Mouse (Mus musculus) stomach, embryonic 16.5 days (tissue): ENCODE results near the gene Gas7. TPM values are rescaled to one million over a fixed set of nuclear protein-coding genes. Genes with fewer than 3 reads are reported as not detected.

ENCODE experiments used
- ATAC-seq: fragments of 200-750 bp; cut with Nextera tagmentation; 2 replicates; pipeline ENCODE4 v1.8.0; 2017; ENCODE audit warnings: moderate number of reproducible peaks, moderate TSS enrichment; ENCODE audit not compliant: insufficient read depth, low FRiP score
- H3K27ac ChIP-seq: fragments of 300-500 bp; sonication (generic); 2 replicates; pipeline ENCODE4 v1.5.1; 2014; ENCODE audit warnings: low read length
- H3K27me3 ChIP-seq: fragments of 300-500 bp; sonication (generic); 2 replicates; pipeline ENCODE4 v1.6.1; 2014; ENCODE audit warnings: low read length, control low read depth, mixed read lengths; ENCODE audit not compliant: control insufficient read depth, insufficient read depth
- H3K36me3 ChIP-seq: fragments of 300-500 bp; sonication (generic); 2 replicates; pipeline ENCODE4 v1.6.1; 2014; ENCODE audit warnings: low read length; ENCODE audit not compliant: control insufficient read depth, insufficient read depth
- H3K4me1 ChIP-seq: fragments of 300-500 bp; sonication (generic); 2 replicates; pipeline ENCODE4 v1.6.1; 2014; ENCODE audit warnings: low read length, control low read depth, mixed read lengths; ENCODE audit not compliant: control insufficient read depth, insufficient read depth
- H3K4me2 ChIP-seq: fragments of 300-500 bp; sonication (generic); 2 replicates; pipeline ENCODE4 v1.6.1; 2014; ENCODE audit warnings: low read depth, low read length, mixed read lengths
- H3K4me3 ChIP-seq: fragments of 300-500 bp; sonication (generic); replicated peaks from 2 replicates; pipeline ENCODE4 v1.5.1; 2014; ENCODE audit warnings: mild to moderate bottlenecking, low read length
- H3K9ac ChIP-seq: fragments of 300-500 bp; sonication (generic); 2 replicates; pipeline ENCODE4 v1.6.1; 2014; ENCODE audit warnings: low read length
- H3K9me3 ChIP-seq: fragments of 300-500 bp; sonication (generic); replicated peaks from 2 replicates; pipeline ENCODE4 v1.6.1; 2016; ENCODE audit warnings: low read length, control low read depth; ENCODE audit not compliant: control insufficient read depth
- WGBS: fragments of 180-500 bp; shearing (Covaris S2); extraction: QIAGEN DNeasy Blood & Tissue Kit; methylation state at CpG from one replicate; pipeline ENCODE4 v1.1.7; 2014; 5-methylcytosine and 5-hydroxymethylcytosine counted together
- polyA plus RNA-seq: library from polyadenylated mRNA; unstranded; fragments of >200 nt; fragmentation: Nextera tagmentation; extraction: Ambion mirVana; gene quantifications from 2 replicates; pipeline ENCODE4 v1.2.1, GENCODE M21; 2015

The Gas7 gene
- polyA plus RNA-seq, 1 experiment from 2014 or later = 15.5 TPM

DNA sequence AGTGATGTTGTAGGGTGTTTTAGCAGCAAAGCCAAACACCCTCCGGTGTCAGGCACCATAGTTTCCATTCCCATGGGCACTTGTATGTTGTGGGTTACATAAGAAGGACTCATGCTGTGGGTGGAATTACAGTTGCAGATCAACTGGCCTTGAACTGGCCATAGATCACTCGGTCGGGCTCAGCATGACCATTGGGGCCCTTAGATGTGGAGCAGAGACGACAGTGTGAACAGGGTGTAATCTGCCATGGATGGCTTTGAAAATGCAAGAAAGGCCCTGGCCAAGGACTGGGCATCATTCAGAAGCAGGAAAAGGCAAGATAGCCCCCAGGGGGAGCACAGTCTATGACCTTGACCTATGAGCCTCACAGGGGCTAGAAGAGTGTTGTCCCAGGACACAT is 112.8 kb downstream of the Gas7 start:
- Histone ChIP-seq H3K27me3 (no peaks in the 10 kb centered on the region), H3K4me2 (no peak overlapping the region), H3K9me3 (no peaks in the 10 kb centered on the region), H3K4me3 (no peak overlapping the region), H3K36me3 (no peaks in the 10 kb centered on the region), H3K27ac (peak overlapping the region; percentile 4; the same call in 1 of the 2 replicates), H3K4me1 (peaks cover 14% of the 10 kb centered on the region; the same call in 1 of the 2 replicates), H3K9ac (no peak overlapping the region)
- no peak for ATAC-seq
- WGBS = 96% methylated on average over 4 of the region's 4 CpGs

DNA sequence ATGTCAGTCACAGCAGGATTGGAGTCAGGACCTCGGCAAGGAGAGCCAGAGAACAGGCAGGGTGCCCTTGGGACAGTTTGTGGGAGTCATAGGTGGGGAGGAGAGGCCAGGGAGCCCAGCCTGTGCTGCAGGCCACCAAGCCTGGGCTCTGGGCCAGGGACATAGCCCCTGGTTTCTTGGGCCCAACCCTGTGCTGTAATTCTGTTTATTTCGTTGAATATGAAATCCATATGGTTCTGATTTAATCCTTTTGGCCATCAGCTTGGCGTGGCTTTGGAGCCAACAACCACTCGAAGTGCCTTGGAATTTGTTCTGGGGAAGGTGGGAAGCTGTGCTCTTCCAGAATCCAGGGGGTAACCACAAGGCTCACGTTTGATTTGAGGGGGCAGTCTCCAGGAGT is 113.6 kb downstream of the Gas7 start:
- no peaks in the 10 kb centered on the region for H3K27me3 ChIP-seq
- ATAC-seq = peak; percentile 14; the same call in 1 of the 2 replicates
- H3K4me1 ChIP-seq = peaks cover 12% of the 10 kb centered on the region; the same call in 1 of the 2 replicates
- peak overlapping the region; percentile 5; the same call in 1 of the 2 replicates for H3K27ac ChIP-seq
- H3K9me3 ChIP-seq = no peaks in the 10 kb centered on the region
- H3K4me3 ChIP-seq = no peak overlapping the region
- WGBS = 43% methylated on average over 5 of the region's 5 CpGs
- no peaks in the 10 kb centered on the region for H3K36me3 ChIP-seq
- no peak overlapping the region for H3K9ac ChIP-seq
- no peak overlapping the region for H3K4me2 ChIP-seq

DNA sequence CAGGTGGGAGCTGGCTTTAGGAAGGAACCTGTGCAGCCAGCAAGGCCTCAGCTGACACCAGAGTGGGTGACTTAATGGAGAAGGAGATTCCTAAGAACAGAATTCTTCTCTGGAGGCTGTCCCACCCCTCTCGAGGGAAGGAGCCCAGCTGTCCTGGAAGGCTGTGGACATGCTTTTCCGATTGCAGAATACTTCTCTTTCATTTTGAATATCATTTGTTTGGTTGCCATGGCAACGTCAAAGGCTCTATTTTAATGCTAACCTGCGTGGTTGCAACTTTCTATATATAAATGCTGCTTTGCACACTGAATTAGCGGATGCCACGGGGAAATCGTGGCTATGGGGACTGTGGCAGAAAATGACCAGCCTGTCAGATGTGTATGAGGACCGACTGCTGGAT is 115.7 kb downstream of the Gas7 start:
- H3K9me3 ChIP-seq = no peaks in the 10 kb centered on the region
- no peak overlapping the region for H3K4me2 ChIP-seq
- no peaks in the 10 kb centered on the region for H3K36me3 ChIP-seq
- WGBS = 60% methylated on average over 8 of the region's 8 CpGs
- peaks cover 12% of the 10 kb centered on the region; the same call in 1 of the 2 replicates for H3K4me1 ChIP-seq
- ATAC-seq = peak; percentile 23; the same call in 1 of the 2 replicates
- no peak overlapping the region for H3K27ac ChIP-seq
- no peak overlapping the region for H3K9ac ChIP-seq
- H3K4me3 ChIP-seq = no peak overlapping the region
- no peaks in the 10 kb centered on the region for H3K27me3 ChIP-seq

DNA sequence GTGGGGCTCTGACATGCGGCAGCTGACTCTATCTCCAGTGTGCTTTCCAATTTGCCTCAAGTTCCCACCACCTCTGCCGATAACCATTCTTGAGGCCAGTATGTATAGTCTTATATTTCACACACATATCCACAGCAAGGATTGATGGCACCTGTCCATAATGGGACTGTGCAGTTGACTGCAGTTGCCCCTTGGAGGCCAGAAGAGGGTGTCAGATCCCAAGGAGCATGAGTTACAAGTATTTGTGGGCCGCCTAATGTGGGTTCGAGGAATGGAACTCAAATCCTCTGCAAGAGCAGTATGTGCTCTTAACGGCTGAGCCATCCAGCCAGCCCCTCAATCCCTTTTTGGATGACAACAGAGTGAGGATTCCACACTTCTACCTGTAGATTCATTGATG is 119.1 kb downstream of the Gas7 start:
- ATAC-seq = no peak

DNA sequence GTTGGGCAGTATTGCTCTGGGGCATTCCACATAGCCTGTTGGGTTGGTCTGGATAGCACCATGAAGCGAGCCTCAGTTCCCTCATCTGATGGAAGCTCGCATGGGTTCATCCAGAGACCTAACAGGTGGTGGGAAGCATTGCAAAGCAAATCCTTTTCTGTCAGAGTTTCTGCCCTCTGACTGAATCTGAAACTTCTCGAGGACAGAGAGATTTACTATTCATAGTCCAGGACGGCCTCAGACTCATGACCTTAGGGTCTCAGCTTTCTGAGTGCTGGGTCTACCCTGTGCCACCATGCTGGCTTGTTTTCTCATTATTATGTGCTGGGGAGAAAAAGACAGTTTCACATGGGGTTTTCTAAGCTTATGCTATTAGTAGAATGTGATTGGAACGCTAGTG is 122.2 kb downstream of the Gas7 start:
- Histone ChIP-seq H3K4me1 (peaks cover 11% of the 10 kb centered on the region; the same call in 1 of the 2 replicates), H3K4me3 (no peak overlapping the region), H3K9me3 (no peaks in the 10 kb centered on the region), H3K36me3 (no peaks in the 10 kb centered on the region), H3K27ac (no peak overlapping the region), H3K27me3 (no peaks in the 10 kb centered on the region), H3K4me2 (no peak overlapping the region), H3K9ac (no peak overlapping the region)
- WGBS = 66% methylated on average over 5 of the region's 5 CpGs
- ATAC-seq = no peak

More for the DNA sequence above, 119.1 kb downstream of the Gas7 start:
- H3K4me3 ChIP-seq = no peak overlapping the region
- no peak overlapping the region for H3K4me2 ChIP-seq
- H3K9me3 ChIP-seq = no peaks in the 10 kb centered on the region
- no peak overlapping the region for H3K27ac ChIP-seq
- peaks cover under 1% of the 10 kb centered on the region; the same call in 1 of the 2 replicates for H3K4me1 ChIP-seq
- 88% methylated on average over 5 of the region's 5 CpGs for WGBS
- no peaks in the 10 kb centered on the region for H3K36me3 ChIP-seq
- H3K9ac ChIP-seq = no peak overlapping the region
- no peaks in the 10 kb centered on the region for H3K27me3 ChIP-seq

DNA sequence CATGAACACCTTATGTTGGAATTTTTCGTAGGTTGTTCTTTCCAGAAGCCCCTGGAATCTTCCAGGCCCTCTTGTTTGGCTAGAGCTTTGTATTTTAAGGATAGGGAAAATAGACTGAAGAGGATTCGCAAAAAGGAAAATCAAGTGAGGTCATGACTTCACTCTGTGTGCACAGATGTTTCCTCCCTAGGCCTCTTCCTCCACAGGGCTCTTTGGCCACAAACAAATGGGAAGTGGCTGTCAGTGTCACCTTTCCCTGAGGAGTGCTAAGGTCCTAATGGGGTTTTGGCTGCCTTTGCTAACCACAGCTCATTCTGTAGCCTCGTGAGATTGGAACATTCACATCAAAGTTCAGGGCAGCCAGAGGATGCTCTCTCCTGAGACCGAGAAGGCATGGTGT is 122.8 kb downstream of the Gas7 start:
- Histone ChIP-seq H3K27ac (no peak overlapping the region), H3K4me3 (no peak overlapping the region), H3K9ac (no peak overlapping the region), H3K36me3 (no peaks in the 10 kb centered on the region), H3K4me2 (no peak overlapping the region), H3K27me3 (no peaks in the 10 kb centered on the region), H3K4me1 (peaks cover 11% of the 10 kb centered on the region; the same call in 1 of the 2 replicates), H3K9me3 (no peaks in the 10 kb centered on the region)
- ATAC-seq = no peak
- WGBS = 55% methylated on average over 4 of the region's 4 CpGs

DNA sequence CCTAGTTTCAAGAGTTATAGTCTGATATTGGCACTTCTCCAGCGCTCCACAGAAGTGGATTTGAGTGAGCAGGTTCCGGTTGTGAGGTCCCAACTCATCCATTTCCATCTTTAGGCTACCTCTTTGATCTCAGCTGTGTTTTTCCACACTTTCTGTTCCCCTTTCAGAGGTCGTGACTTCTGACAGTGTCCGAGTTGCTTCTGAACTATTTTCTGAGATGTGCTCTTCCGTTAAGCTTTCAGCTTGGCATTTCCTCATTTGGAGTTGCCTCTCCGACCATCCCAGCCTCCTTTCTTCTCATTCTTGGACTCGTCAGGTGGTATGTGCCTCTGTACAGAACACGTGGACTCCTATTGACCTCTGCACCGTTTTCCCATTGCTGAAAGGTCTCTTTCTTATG is 123.9 kb downstream of the Gas7 start:
- Histone ChIP-seq H3K9ac (no peak overlapping the region), H3K4me1 (peaks cover 11% of the 10 kb centered on the region; the same call in 1 of the 2 replicates), H3K4me2 (no peak overlapping the region), H3K27ac (no peak overlapping the region), H3K9me3 (no peaks in the 10 kb centered on the region), H3K27me3 (no peaks in the 10 kb centered on the region), H3K36me3 (no peaks in the 10 kb centered on the region), H3K4me3 (no peak overlapping the region)
- 67% methylated on average over 9 of the region's 9 CpGs for WGBS
- ATAC-seq = no peak

DNA sequence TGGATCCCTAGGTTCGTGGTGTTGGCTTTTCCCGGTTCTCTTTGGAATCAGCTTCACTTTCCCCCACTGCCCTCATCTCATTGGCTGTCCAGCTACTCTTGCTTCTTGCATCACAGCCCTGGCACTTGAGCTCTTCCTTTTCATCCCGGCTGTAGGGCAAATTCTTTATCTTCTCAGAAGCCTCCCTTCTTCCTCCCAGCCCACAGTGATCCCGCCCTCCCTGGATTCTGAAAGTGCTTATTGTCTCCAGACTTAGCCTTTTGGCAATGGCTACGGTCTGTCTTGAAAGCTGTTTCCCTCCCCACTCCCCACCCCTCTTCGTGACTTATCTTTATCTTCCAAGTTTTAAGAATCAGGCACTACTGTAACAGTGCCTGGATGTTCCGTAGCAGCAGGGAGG is 126.3 kb downstream of the Gas7 start:
- no peak overlapping the region for H3K4me3 ChIP-seq
- no peaks in the 10 kb centered on the region for H3K27me3 ChIP-seq
- no peak overlapping the region for H3K9ac ChIP-seq
- H3K4me1 ChIP-seq = peaks cover 11% of the 10 kb centered on the region; the same call in 1 of the 2 replicates
- H3K9me3 ChIP-seq = no peaks in the 10 kb centered on the region
- peak overlapping the region; percentile 13 for H3K27ac ChIP-seq
- WGBS = 45% methylated on average over 7 of the region's 7 CpGs
- H3K4me2 ChIP-seq = no peak overlapping the region
- no peaks in the 10 kb centered on the region for H3K36me3 ChIP-seq
- ATAC-seq = peak; percentile 50; the same call in 1 of the 2 replicates

DNA sequence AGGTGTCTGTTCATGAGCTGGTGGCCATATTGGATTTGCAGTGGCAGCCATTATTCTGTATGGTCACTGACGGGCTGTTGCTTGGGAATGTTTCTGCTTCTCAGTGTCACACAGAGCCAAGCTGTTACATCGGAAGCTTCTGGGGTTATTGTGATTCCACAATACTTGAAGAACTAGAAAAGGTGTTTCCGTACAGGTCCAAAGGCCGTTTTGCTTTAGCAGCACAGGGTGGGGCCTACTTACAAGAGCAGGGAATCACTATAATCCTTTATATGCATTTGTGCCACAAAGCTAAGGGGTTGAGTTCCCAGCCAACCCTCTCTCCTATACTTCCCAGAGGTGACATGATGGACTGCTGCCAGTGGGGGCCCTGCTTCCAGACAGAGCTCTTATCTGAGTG is 127.3 kb downstream of the Gas7 start:
- no peaks in the 10 kb centered on the region for H3K9me3 ChIP-seq
- H3K9ac ChIP-seq = no peak overlapping the region
- peak overlapping the region; percentile 51; the same call in 1 of the 2 replicates for H3K27ac ChIP-seq
- no peak overlapping the region for H3K4me2 ChIP-seq
- peaks cover 11% of the 10 kb centered on the region; the same call in 1 of the 2 replicates for H3K4me1 ChIP-seq
- no peaks in the 10 kb centered on the region for H3K27me3 ChIP-seq
- no peak overlapping the region for H3K4me3 ChIP-seq
- ATAC-seq = no peak
- no peaks in the 10 kb centered on the region for H3K36me3 ChIP-seq
- WGBS = 84% methylated on average over 4 of the region's 4 CpGs
